28 mouse cellular contexts compared by ENCODE assay signal in the genomic region with DNA sequence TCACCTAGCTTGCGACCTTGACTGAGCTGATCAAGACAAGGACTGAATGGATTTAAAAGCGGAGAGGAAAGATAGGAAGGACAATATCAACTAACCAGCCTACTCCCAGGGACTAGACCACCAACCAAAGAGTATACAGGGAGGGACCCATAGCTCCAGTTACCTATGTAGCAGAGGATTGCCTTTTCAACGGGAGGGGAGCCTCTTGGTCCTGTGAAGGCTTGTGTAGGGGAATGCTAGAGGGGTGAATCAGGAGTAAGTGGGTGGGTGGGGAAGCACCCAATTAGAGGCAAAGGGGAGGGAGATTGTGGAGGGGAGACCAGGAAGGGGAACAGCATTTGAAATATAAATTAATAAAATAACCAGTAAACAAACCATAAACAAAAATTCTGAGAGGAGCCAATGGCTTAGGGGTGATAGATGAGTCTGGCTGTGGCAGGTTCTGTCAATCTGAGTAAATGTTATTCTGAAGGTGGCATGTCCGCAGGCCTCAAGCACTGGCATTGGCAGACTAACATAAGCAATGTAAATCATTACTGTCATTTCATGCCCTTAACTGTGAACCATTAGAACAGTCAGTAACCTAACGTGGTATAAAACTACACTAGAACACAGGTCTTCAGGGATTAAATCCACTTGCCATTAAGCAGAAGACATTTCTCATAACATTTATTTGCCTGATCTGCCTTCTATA. TPM values are rescaled to one million over a fixed set of nuclear protein-coding genes. Genes with fewer than 3 reads are reported as not detected.
DNase-seq lines count a peak whose midpoint lies in the region; ATAC-seq and TF ChIP-seq lines count a peak whose summit lies in the region.
"Had no signal": no experiment of that assay in that cellular context is flagged by ENCODE, and none has a peak within 500 bp of the region (broad histone marks: within the 10 kb centered on the region; RNA-seq: fewer than 3 reads in every experiment).

No protein-coding gene starts in this region.

- no peak overlapping the region for H3K27ac ChIP-seq in neural tube, embryonic 14.5 days (ENCODE audit: low read depth, low read length)
- H3K27ac ChIP-seq in limb, embryonic 10.5 days, result 0 out of 2 replicates have a peak overlapping the region, but pooled peaks have one; percentile 20
- H3K27ac ChIP-seq in midbrain, embryonic 16.5 days (ENCODE audit: low read length), result no peak overlapping the region
- H3K27ac ChIP-seq in lung, postnatal 0 days (ENCODE audit: low read length), result no peak overlapping the region
- H3K27ac ChIP-seq: embryonic facial prominence, embryonic 12.5 days; embryonic facial prominence, embryonic 15.5 days; forebrain, embryonic 12.5 days; forebrain, embryonic 15.5 days; heart, embryonic 15.5 days; hindbrain, embryonic 10.5 days; hindbrain, embryonic 13.5 days had no signal

- H3K4me3 ChIP-seq in neural tube, embryonic 14.5 days (ENCODE audit: low read depth, low read length), result no peak overlapping the region
- H3K4me3 ChIP-seq in limb, embryonic 10.5 days, result no peak overlapping the region
- no peak overlapping the region for H3K4me3 ChIP-seq in midbrain, embryonic 16.5 days (ENCODE audit: low read depth, low read length)
- H3K4me3 ChIP-seq in lung, postnatal 0 days (ENCODE audit: low read depth, low read length), result no peak overlapping the region
- H3K4me3 ChIP-seq: embryonic facial prominence, embryonic 12.5 days; embryonic facial prominence, embryonic 15.5 days; forebrain, embryonic 12.5 days; forebrain, embryonic 15.5 days; heart, embryonic 12.5 days; heart, embryonic 15.5 days; hindbrain, embryonic 10.5 days; hindbrain, embryonic 13.5 days had no signal

- no peak overlapping the region for H3K4me2 ChIP-seq in neural tube, embryonic 14.5 days (ENCODE audit: low read depth, low read length)
- H3K4me2 ChIP-seq in midbrain, embryonic 16.5 days (ENCODE audit: low read length), result no peak overlapping the region
- H3K4me2 ChIP-seq in lung, postnatal 0 days (replicated peaks; ENCODE audit: low read depth, low read length), result no peak overlapping the region
- H3K4me2 ChIP-seq: embryonic facial prominence, embryonic 12.5 days; embryonic facial prominence, embryonic 15.5 days; forebrain, embryonic 12.5 days; forebrain, embryonic 15.5 days; heart, embryonic 12.5 days; heart, embryonic 15.5 days; hindbrain, embryonic 13.5 days had no signal

- no peak for DNase-seq in neural tube, embryonic 10.5 days (ENCODE audit: extremely low spot score, low spot score)
- peak; percentile 10 for DNase-seq in ZHBTc4 (ENCODE audit: low read depth, low spot score)
- DNase-seq in limb, embryonic 10.5 days (ENCODE audit: low spot score), result no peak
- no peak for DNase-seq in lung, postnatal 0 days (ENCODE audit: low spot score)
- no peak for DNase-seq in adrenal gland, adult 18-20 months (ENCODE audit: low spot score in 2 of 2)
- DNase-seq in cerebellum, postnatal 14 days, result no peak
- DNase-seq: adrenal gland, adult 8-10 months; adrenal gland, postnatal 25 days; cerebellum, adult 18-20 months; cerebellum, adult 9-10 months; cerebellum, postnatal 25 days; gastrocnemius, postnatal 25 days; heart, adult 18-20 months; heart, postnatal 10 days; heart, postnatal 36 days had no signal

- no peak overlapping the region for H3K9ac ChIP-seq in neural tube, embryonic 14.5 days (replicated peaks; ENCODE audit: low read depth, low read length)
- H3K9ac ChIP-seq in midbrain, embryonic 16.5 days (ENCODE audit: low read depth, low read length), result no peak overlapping the region
- no peak overlapping the region for H3K9ac ChIP-seq in lung, postnatal 0 days (replicated peaks; ENCODE audit: low read depth)
- H3K9ac ChIP-seq: embryonic facial prominence, embryonic 12.5 days; embryonic facial prominence, embryonic 15.5 days; forebrain, embryonic 12.5 days; forebrain, embryonic 15.5 days; heart, embryonic 12.5 days; heart, embryonic 15.5 days; hindbrain, embryonic 13.5 days had no signal

- H3K4me1 ChIP-seq in neural tube, embryonic 14.5 days (ENCODE audit: control insufficient read depth, insufficient read depth, low read length), result no peaks in the 10 kb centered on the region
- H3K4me1 ChIP-seq in limb, embryonic 10.5 days, result peaks cover 22% of the 10 kb centered on the region
- no peaks in the 10 kb centered on the region for H3K4me1 ChIP-seq in midbrain, embryonic 16.5 days (ENCODE audit: control insufficient read depth, insufficient read depth, low read length)
- no peaks in the 10 kb centered on the region for H3K4me1 ChIP-seq in lung, postnatal 0 days (ENCODE audit: insufficient read depth, low read depth, low read length)
- H3K4me1 ChIP-seq: embryonic facial prominence, embryonic 12.5 days; embryonic facial prominence, embryonic 15.5 days; forebrain, embryonic 12.5 days; forebrain, embryonic 15.5 days; heart, embryonic 12.5 days; heart, embryonic 15.5 days; hindbrain, embryonic 10.5 days; hindbrain, embryonic 13.5 days had no signal

- 71% methylated on average over 5 of the region's 5 CpGs for WGBS in neural tube, embryonic 14.5 days
- WGBS in limb, embryonic 10.5 days, result 80% methylated on average over 5 of the region's 5 CpGs
- WGBS in midbrain, embryonic 16.5 days, result 83% methylated on average over 5 of the region's 5 CpGs
- WGBS in lung, postnatal 0 days, result 80% methylated on average over 5 of the region's 5 CpGs

- no peaks in the 10 kb centered on the region for H3K36me3 ChIP-seq in neural tube, embryonic 14.5 days (ENCODE audit: control insufficient read depth, insufficient read depth, low read length)
- H3K36me3 ChIP-seq in limb, embryonic 10.5 days, result no peaks in the 10 kb centered on the region
- H3K36me3 ChIP-seq in midbrain, embryonic 16.5 days (ENCODE audit: control insufficient read depth, insufficient read depth, low read length), result no peaks in the 10 kb centered on the region
- H3K36me3 ChIP-seq in lung, postnatal 0 days (ENCODE audit: insufficient read depth, low read length), result no peaks in the 10 kb centered on the region
- H3K36me3 ChIP-seq: embryonic facial prominence, embryonic 12.5 days; embryonic facial prominence, embryonic 15.5 days; forebrain, embryonic 12.5 days; forebrain, embryonic 15.5 days; G1E; heart, embryonic 12.5 days; heart, embryonic 15.5 days; hindbrain, embryonic 10.5 days; hindbrain, embryonic 13.5 days had no signal

- no peak for TF ChIP-seq CTCF in lung, postnatal 0 days (IDR thresholded peaks at IDR 0.05)

- no peak for TF ChIP-seq EP300 in lung, postnatal 0 days (IDR thresholded peaks at IDR 0.05)

- H3K27me3 ChIP-seq in neural tube, embryonic 14.5 days (ENCODE audit: control insufficient read depth, insufficient read depth, low read length), result no peaks in the 10 kb centered on the region
- no peaks in the 10 kb centered on the region for H3K27me3 ChIP-seq in limb, embryonic 10.5 days (ENCODE audit: low read depth, poor library complexity, severe bottlenecking)
- H3K27me3 ChIP-seq in midbrain, embryonic 16.5 days (ENCODE audit: control insufficient read depth, insufficient read depth, low read depth, low read length), result no peaks in the 10 kb centered on the region
- no peaks in the 10 kb centered on the region for H3K27me3 ChIP-seq in lung, postnatal 0 days (replicated peaks; ENCODE audit: insufficient read depth, low read length)
- H3K27me3 ChIP-seq: embryonic facial prominence, embryonic 12.5 days; embryonic facial prominence, embryonic 15.5 days; forebrain, embryonic 12.5 days; forebrain, embryonic 15.5 days; heart, embryonic 12.5 days; heart, embryonic 15.5 days; hindbrain, embryonic 13.5 days; Patski had no signal

- H3K9me3 ChIP-seq in neural tube, embryonic 14.5 days (ENCODE audit: control insufficient read depth, low read length), result no peaks in the 10 kb centered on the region
- no peaks in the 10 kb centered on the region for H3K9me3 ChIP-seq in limb, embryonic 10.5 days (replicated peaks)
- H3K9me3 ChIP-seq in midbrain, embryonic 16.5 days (replicated peaks; ENCODE audit: control insufficient read depth, low read length, poor library complexity, severe bottlenecking), result no peaks in the 10 kb centered on the region
- no peaks in the 10 kb centered on the region for H3K9me3 ChIP-seq in lung, postnatal 0 days (ENCODE audit: low read length)
- H3K9me3 ChIP-seq: embryonic facial prominence, embryonic 12.5 days; embryonic facial prominence, embryonic 15.5 days; forebrain, embryonic 12.5 days; forebrain, embryonic 15.5 days; heart, embryonic 12.5 days; heart, embryonic 15.5 days; hindbrain, embryonic 10.5 days; hindbrain, embryonic 13.5 days had no signal

- peak; percentile 46; the same call in 1 of the 2 replicates for ATAC-seq in neural tube, embryonic 14.5 days (ENCODE audit: low read depth)
- ATAC-seq in midbrain, embryonic 16.5 days, result peak; percentile 80
- ATAC-seq in lung, postnatal 0 days, result no peak
- ATAC-seq: forebrain, embryonic 15.5 days; hindbrain, embryonic 16.5 days; Patski had no signal

RNA-seq across cellular contexts. Expression of a gene that starts 32.7 kb away (rescaled TPM):
- polyA plus RNA-seq in neural tube, embryonic 14.5 days (2014; fragmentation: Nextera tagmentation; extraction: Ambion mirVana), result 1.9 and 2.6 TPM in 2 replicates
- polyA plus RNA-seq in limb, embryonic 10.5 days (2016; fragmentation: Nextera tagmentation; extraction: Ambion mirVana), result 0.14 and 0.15 TPM in 2 replicates
- polyA plus RNA-seq in midbrain, embryonic 16.5 days (2015; fragmentation: Nextera tagmentation; extraction: Ambion mirVana), result 0.63 and 0.79 TPM in 2 replicates
- 2.7 and 3.0 TPM in 2 replicates for polyA plus RNA-seq in lung, postnatal 0 days (2015; fragmentation: Nextera tagmentation; extraction: Ambion mirVana)
- total RNA-seq in adrenal gland, adult 18-20 months (2021), result 10 to 100 TPM in 1 of 2 experiments, 1 to 10 TPM in 1; 7.0 to 13.8 TPM
- polyA plus RNA-seq: Patski had no signal
